Mouse (Mus musculus): Measurements from ENCODE around the gene Atf6b. TPM values are rescaled to one million over a fixed set of nuclear protein-coding genes. Genes with fewer than 3 reads are reported as not detected.

The Atf6b gene
- polyA plus RNA-seq, 1 experiment from 2014 or later = 73.5 TPM

DNA sequence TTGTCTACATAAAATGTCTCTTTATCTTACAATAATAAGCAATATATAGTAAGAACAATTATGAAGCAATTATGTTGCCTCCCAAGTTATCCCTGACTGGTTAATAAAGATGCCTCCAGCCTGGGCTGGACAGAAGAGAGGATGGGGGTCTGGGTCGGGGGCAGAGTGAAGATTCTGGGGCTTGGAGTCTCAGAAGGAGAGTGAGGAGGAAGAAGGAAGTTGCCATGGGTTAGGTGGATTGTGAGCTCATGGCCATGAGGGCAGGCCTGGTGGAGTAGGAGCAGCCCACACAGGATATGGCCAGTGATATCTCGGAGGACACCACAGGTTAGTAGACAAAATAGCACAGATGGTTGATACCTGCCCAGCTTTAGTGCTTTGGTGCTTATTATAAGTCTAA is 11.2 kb downstream of the Atf6b start:
- Histone ChIP-seq H3K27me3 (ENCODE audit: control insufficient read depth, insufficient read depth, low read length) (no peaks in the 10 kb centered on the region), H3K36me3 (ENCODE audit: control insufficient read depth, insufficient read depth, low read length) (peaks cover 5% of the 10 kb centered on the region; the same call in 1 of the 2 replicates), H3K4me3 (replicated peaks; ENCODE audit: low read length) (no peak overlapping the region), H3K9me3 (replicated peaks; ENCODE audit: control insufficient read depth, low read length) (no peaks in the 10 kb centered on the region), H3K4me2 (ENCODE audit: low read depth, low read length) (no peak overlapping the region), H3K9ac (ENCODE audit: low read length) (no peak overlapping the region), H3K27ac (ENCODE audit: low read length) (no peak overlapping the region), H3K4me1 (ENCODE audit: control insufficient read depth, insufficient read depth, low read length) (peaks cover 49% of the 10 kb centered on the region)
- ATAC-seq (ENCODE audit: insufficient read depth, low FRiP score) = no peak
- WGBS = 71% methylated on average over 2 of the region's 2 CpGs

DNA sequence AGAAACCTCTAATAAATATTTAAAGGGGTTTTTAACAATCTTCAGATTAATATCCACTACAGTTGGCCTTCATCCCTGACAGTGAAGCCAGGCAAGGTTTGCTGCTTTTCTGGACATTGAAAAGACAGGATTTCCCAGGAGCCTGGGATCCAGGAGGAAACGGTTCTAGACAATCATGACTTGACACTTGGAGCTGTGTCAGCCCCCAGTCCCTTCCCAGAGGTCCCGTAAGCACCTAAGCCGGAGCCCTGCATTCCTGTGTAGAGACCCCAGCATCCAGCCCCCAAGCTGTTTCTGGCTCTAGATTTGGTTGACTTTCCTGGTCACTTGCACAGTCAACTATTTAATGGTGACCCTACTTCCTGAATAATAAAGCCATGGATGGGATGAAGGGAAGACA is 11.6 kb downstream of the Atf6b start:
- peaks cover 3% of the 10 kb centered on the region; the same call in 1 of the 2 replicates for H3K36me3 ChIP-seq (ENCODE audit: control insufficient read depth, insufficient read depth, low read length)

DNA sequence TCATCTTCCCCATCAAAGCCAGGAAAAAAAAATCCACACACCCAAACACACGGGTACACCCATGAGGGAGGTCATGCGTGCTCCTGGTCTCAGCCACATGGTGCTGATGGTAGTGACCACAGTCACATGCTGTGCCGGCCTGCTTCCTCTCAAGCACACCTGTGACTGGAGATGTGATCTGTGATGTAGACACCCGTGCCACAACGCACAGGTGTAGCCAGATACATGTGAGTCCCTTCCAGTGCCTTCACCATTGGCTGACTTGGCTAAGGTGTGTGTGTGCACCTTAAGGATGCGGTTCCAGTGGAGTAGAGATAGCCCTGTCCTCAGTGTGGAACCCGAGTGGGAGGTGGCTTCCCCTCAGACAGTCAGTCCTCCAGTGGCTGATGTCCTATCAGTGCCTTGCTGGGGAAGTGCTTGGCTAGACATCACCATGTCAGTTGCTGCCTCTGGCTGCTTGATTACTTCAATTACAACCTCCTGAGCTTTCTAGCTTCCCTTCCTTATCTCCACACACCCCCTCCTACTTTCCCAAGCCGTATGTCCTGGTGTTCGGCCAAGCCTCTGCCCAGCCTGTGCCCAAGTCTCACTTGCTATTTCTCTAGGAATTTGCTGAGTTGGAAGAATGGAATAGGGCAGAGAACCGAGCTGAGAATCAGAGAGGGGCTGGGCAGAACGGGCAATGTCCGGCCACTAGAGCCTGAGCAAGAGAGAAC is 12.4 kb downstream of the Atf6b start:
- no peak for ATAC-seq (ENCODE audit: insufficient read depth, low FRiP score)

More for the DNA sequence above, 11.6 kb downstream of the Atf6b start:
- 79% methylated on average over 3 of the region's 3 CpGs for WGBS
- H3K4me1 ChIP-seq (ENCODE audit: control insufficient read depth, insufficient read depth, low read length) = peaks cover 49% of the 10 kb centered on the region
- no peak for ATAC-seq (ENCODE audit: insufficient read depth, low FRiP score)
- no peak overlapping the region for H3K4me2 ChIP-seq (ENCODE audit: low read depth, low read length)
- H3K27me3 ChIP-seq (ENCODE audit: control insufficient read depth, insufficient read depth, low read length) = no peaks in the 10 kb centered on the region
- H3K4me3 ChIP-seq (replicated peaks; ENCODE audit: low read length) = no peak overlapping the region
- no peak overlapping the region for H3K27ac ChIP-seq (ENCODE audit: low read length)
- no peaks in the 10 kb centered on the region for H3K9me3 ChIP-seq (replicated peaks; ENCODE audit: control insufficient read depth, low read length)
- no peak overlapping the region for H3K9ac ChIP-seq (ENCODE audit: low read length)

DNA sequence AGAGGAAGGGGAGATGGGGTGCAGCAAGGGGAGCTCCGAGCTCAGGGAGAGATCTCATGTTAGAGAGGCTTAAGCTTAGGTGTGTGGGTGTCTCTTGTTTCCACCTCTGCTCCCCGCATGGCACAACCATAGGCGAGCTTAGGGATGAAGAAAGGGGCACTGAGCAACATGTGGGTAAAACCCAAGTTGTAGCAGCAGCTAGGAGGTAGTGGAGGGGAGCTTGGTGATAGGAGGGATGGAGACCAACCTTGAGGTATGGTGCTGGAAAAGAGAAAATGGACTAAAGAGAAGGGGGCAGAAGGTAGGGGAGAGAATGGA is 12.9 kb downstream of the Atf6b start:
- Histone ChIP-seq H3K4me2 (ENCODE audit: low read depth, low read length) (no peak overlapping the region), H3K4me1 (ENCODE audit: control insufficient read depth, insufficient read depth, low read length) (peaks cover 42% of the 10 kb centered on the region), H3K27me3 (ENCODE audit: control insufficient read depth, insufficient read depth, low read length) (no peaks in the 10 kb centered on the region), H3K9me3 (replicated peaks; ENCODE audit: control insufficient read depth, low read length) (no peaks in the 10 kb centered on the region), H3K9ac (ENCODE audit: low read length) (no peak overlapping the region), H3K27ac (ENCODE audit: low read length) (no peak overlapping the region), H3K36me3 (ENCODE audit: control insufficient read depth, insufficient read depth, low read length) (no peaks in the 10 kb centered on the region), H3K4me3 (replicated peaks; ENCODE audit: low read length) (no peak overlapping the region)
- WGBS = 56% methylated on average over 3 of the region's 3 CpGs
- no peak for ATAC-seq (ENCODE audit: insufficient read depth, low FRiP score)

More for the DNA sequence above, 12.4 kb downstream of the Atf6b start:
- Histone ChIP-seq H3K36me3 (ENCODE audit: control insufficient read depth, insufficient read depth, low read length) (no peaks in the 10 kb centered on the region), H3K27ac (ENCODE audit: low read length) (no peak overlapping the region), H3K9ac (ENCODE audit: low read length) (no peak overlapping the region), H3K4me2 (ENCODE audit: low read depth, low read length) (no peak overlapping the region), H3K9me3 (replicated peaks; ENCODE audit: control insufficient read depth, low read length) (no peaks in the 10 kb centered on the region), H3K4me3 (replicated peaks; ENCODE audit: low read length) (no peak overlapping the region), H3K4me1 (ENCODE audit: control insufficient read depth, insufficient read depth, low read length) (peaks cover 46% of the 10 kb centered on the region), H3K27me3 (ENCODE audit: control insufficient read depth, insufficient read depth, low read length) (no peaks in the 10 kb centered on the region)
- 60% methylated on average over 12 of the region's 12 CpGs for WGBS

DNA sequence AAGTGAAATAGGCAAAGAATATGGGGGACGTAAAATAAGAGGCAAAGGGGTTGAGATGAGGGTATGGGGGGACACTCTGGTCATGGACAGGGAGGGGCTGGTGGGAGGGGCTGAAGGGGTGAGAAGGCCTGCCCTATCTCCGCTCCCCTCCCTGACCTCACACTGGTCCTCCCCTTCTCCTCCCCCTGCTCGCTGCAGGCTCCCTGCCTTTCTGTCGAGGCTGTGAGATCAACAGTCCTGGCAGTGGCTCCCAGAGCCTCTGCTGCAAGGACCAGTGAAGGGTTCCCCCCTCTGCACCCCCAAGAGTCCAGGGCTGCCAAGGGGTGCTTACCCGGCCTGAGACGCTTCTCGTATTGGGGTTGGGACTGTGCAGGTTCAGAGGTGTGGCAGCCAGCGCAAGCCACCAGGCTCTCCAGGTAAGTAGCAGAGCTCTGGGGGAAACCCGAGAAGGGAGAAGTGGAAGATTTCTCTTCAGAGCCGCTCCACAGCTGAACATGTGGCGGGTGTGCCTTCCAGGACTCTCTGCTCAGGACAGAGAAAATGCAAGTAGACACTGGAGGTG is 13.4 kb downstream of the Atf6b start:
- ATAC-seq (ENCODE audit: insufficient read depth, low FRiP score) = no peak
- Histone ChIP-seq H3K9me3 (replicated peaks; ENCODE audit: control insufficient read depth, low read length) (no peaks in the 10 kb centered on the region), H3K4me2 (ENCODE audit: low read depth, low read length) (peak overlapping the region; percentile 48)

DNA sequence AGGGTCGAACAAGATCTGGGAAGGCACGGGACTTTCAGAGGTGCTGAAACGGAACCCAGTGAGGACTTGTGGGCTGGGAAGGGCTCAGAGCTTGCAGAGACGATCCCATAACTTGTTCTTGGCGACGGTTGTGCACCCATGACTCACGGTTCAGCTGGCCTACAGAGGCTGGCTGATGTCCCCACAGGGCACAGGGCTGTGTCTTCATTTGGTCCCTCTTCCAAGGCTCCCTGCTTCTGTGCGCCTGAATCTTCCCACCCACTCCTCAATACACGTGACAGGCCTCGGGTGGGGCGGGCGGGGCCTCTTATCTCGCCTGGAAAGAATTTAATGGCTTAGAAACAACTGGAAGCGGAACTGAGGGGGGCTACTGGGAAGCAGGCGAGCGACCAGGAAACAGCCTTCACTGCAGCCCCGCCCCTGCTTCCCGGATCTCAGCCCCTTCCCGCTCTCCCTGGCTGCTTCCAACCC is 14.2 kb downstream of the Atf6b start:
- Histone ChIP-seq H3K4me2 (ENCODE audit: low read depth, low read length) (peak overlapping the region; percentile 48), H3K4me1 (ENCODE audit: control insufficient read depth, insufficient read depth, low read length) (peaks cover 30% of the 10 kb centered on the region), H3K36me3 (ENCODE audit: control insufficient read depth, insufficient read depth, low read length) (no peaks in the 10 kb centered on the region), H3K27ac (ENCODE audit: low read length) (peak overlapping the region; percentile 66), H3K9ac (ENCODE audit: low read length) (peak overlapping the region; percentile 59), H3K4me3 (replicated peaks; ENCODE audit: low read length) (peak overlapping the region; percentile 27), H3K27me3 (ENCODE audit: control insufficient read depth, insufficient read depth, low read length) (no peaks in the 10 kb centered on the region), H3K9me3 (replicated peaks; ENCODE audit: control insufficient read depth, low read length) (no peaks in the 10 kb centered on the region)
- WGBS = 2% methylated on average over 19 of the region's 19 CpGs
- peak; percentile 38; the same call in 1 of the 2 replicates for ATAC-seq (ENCODE audit: insufficient read depth, low FRiP score)

More for the DNA sequence above, 13.4 kb downstream of the Atf6b start:
- Histone ChIP-seq H3K4me3 (replicated peaks; ENCODE audit: low read length) (peak overlapping the region; percentile 27), H3K36me3 (ENCODE audit: control insufficient read depth, insufficient read depth, low read length) (no peaks in the 10 kb centered on the region), H3K9ac (ENCODE audit: low read length) (peak overlapping the region; percentile 59), H3K27ac (ENCODE audit: low read length) (peak overlapping the region; percentile 66), H3K4me1 (ENCODE audit: control insufficient read depth, insufficient read depth, low read length) (peaks cover 37% of the 10 kb centered on the region), H3K27me3 (ENCODE audit: control insufficient read depth, insufficient read depth, low read length) (no peaks in the 10 kb centered on the region)
- WGBS = 24% methylated on average over 11 of the region's 11 CpGs

DNA sequence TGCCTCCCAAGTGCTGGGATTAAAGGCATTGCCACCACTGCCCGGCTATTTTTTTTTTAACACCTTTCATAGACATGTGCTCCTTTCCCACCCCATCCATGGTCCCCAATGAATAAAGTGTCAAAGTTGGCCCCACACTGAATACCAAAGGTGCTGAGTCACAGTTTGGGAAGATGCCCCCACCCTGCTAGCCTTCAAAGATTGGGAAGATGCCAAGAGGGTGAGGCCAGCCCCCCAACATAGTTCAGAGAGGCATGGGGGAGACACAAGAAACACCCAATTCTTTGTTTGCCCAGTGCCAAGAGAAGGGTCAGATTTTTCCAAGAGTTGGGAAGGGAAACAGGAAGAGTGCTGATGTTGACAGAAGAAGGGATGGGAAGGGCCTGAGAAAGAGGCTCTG is 15.5 kb downstream of the Atf6b start:
- Histone ChIP-seq H3K9ac (ENCODE audit: low read length) (no peak overlapping the region), H3K9me3 (replicated peaks; ENCODE audit: control insufficient read depth, low read length) (no peaks in the 10 kb centered on the region), H3K36me3 (ENCODE audit: control insufficient read depth, insufficient read depth, low read length) (no peaks in the 10 kb centered on the region), H3K4me1 (ENCODE audit: control insufficient read depth, insufficient read depth, low read length) (peaks cover 21% of the 10 kb centered on the region), H3K4me2 (ENCODE audit: low read depth, low read length) (no peak overlapping the region), H3K27ac (ENCODE audit: low read length) (no peak overlapping the region), H3K27me3 (ENCODE audit: control insufficient read depth, insufficient read depth, low read length) (no peaks in the 10 kb centered on the region), H3K4me3 (replicated peaks; ENCODE audit: low read length) (no peak overlapping the region)
- WGBS = 86% methylated on average over 1 of the region's 1 CpGs
- ATAC-seq (ENCODE audit: insufficient read depth, low FRiP score) = no peak

DNA sequence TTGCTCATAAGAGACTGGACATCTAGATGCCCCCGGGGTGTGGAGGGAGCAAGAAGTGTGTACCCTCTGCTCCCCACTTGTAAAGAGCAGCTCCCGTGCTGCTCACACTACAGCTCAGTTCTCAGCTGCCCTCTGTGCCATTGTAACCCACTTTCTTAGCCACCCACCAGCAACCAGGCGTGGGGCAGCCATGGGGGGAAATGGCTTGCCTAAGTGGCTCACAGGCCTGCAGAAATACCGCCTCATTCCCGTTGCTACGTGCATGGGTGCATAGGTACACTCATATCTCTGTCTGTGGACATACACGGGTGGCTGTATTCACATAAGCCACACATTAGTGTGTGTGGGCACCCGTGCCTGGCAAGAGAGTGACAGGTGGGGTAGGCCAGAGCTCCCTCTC is 16.0 kb downstream of the Atf6b start:
- 87% methylated on average over 8 of the region's 8 CpGs for WGBS
- no peaks in the 10 kb centered on the region for H3K9me3 ChIP-seq (replicated peaks; ENCODE audit: control insufficient read depth, low read length)
- H3K27me3 ChIP-seq (ENCODE audit: control insufficient read depth, insufficient read depth, low read length) = no peaks in the 10 kb centered on the region
- H3K4me2 ChIP-seq (ENCODE audit: low read depth, low read length) = no peak overlapping the region
- H3K36me3 ChIP-seq (ENCODE audit: control insufficient read depth, insufficient read depth, low read length) = no peaks in the 10 kb centered on the region
- no peak overlapping the region for H3K4me3 ChIP-seq (replicated peaks; ENCODE audit: low read length)
- ATAC-seq (ENCODE audit: insufficient read depth, low FRiP score) = no peak
- no peak overlapping the region for H3K27ac ChIP-seq (ENCODE audit: low read length)
- H3K9ac ChIP-seq (ENCODE audit: low read length) = no peak overlapping the region
- H3K4me1 ChIP-seq (ENCODE audit: control insufficient read depth, insufficient read depth, low read length) = peaks cover 21% of the 10 kb centered on the region

DNA sequence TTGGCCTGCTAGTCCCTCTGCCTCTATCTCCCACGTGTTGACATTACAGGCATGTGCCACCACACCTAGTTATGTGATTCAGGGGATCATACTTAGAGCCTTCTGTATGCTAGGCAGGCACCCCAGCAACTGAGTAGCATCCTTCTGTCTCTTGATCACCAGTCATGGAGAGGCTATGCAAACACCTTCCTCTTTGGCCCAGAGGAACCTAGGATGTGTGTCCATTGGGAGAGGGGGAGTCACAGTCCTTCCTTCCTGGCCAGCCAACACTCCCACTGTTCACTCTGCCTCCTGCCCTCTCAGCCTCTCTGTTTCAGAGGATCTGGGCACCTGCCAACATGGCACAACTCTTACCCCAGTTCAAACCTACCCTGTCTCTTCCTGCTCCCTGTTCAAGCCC is 16.6 kb downstream of the Atf6b start:
- no peaks in the 10 kb centered on the region for H3K9me3 ChIP-seq (replicated peaks; ENCODE audit: control insufficient read depth, low read length)
- no peak for ATAC-seq (ENCODE audit: insufficient read depth, low FRiP score)
- H3K9ac ChIP-seq (ENCODE audit: low read length) = no peak overlapping the region
- peaks cover 21% of the 10 kb centered on the region for H3K4me1 ChIP-seq (ENCODE audit: control insufficient read depth, insufficient read depth, low read length)
- H3K27ac ChIP-seq (ENCODE audit: low read length) = no peak overlapping the region
- no peaks in the 10 kb centered on the region for H3K27me3 ChIP-seq (ENCODE audit: control insufficient read depth, insufficient read depth, low read length)
- no peak overlapping the region for H3K4me2 ChIP-seq (ENCODE audit: low read depth, low read length)
- no peaks in the 10 kb centered on the region for H3K36me3 ChIP-seq (ENCODE audit: control insufficient read depth, insufficient read depth, low read length)
- H3K4me3 ChIP-seq (replicated peaks; ENCODE audit: low read length) = no peak overlapping the region
- WGBS = 50% methylated on average over 1 of the region's 1 CpGs
